Mouse (Mus musculus) limb, embryonic 12.5 days (tissue): ENCODE results near the gene Gm21958. TPM values are rescaled to one million over a fixed set of nuclear protein-coding genes. Genes with fewer than 3 reads are reported as not detected.

Experiments
- ATAC-seq: fragments of 200-750 bp; cut with Nextera tagmentation; 2 replicates; pipeline ENCODE4 v1.8.0; 2017; ENCODE audit warnings: low read depth, moderate TSS enrichment; ENCODE audit not compliant: insufficient number of reproducible peaks, insufficient read depth, low FRiP score, low TSS enrichment
- H3K27ac ChIP-seq: fragments of 300-500 bp; sonication (generic); 2 replicates; pipeline ENCODE4 v1.5.1; 2016; ENCODE audit warnings: mild to moderate bottlenecking, moderate library complexity
- H3K27me3 ChIP-seq: fragments of 300-500 bp; sonication (generic); 2 replicates; pipeline ENCODE4 v1.6.1; 2016; ENCODE audit warnings: mild to moderate bottlenecking, moderate library complexity
- H3K36me3 ChIP-seq: fragments of 300-500 bp; sonication (generic); 2 replicates; pipeline ENCODE4 v1.6.1; 2016; ENCODE audit warnings: mild to moderate bottlenecking, moderate library complexity
- H3K4me1 ChIP-seq: fragments of 300-500 bp; sonication (generic); replicated peaks from 2 replicates; pipeline ENCODE4 v1.6.1; 2016
- H3K4me2 ChIP-seq: fragments of 300-500 bp; sonication (generic); 2 replicates; pipeline ENCODE4 v1.6.1; 2016; ENCODE audit warnings: mild to moderate bottlenecking, moderate library complexity
- H3K4me3 ChIP-seq: fragments of 300-500 bp; sonication (generic); replicated peaks from 2 replicates; pipeline ENCODE4 v1.5.1; 2016; ENCODE audit warnings: mild to moderate bottlenecking
- H3K9ac ChIP-seq: fragments of 300-500 bp; sonication (generic); replicated peaks from 2 replicates; pipeline ENCODE4 v1.6.1; 2016; ENCODE audit warnings: mild to moderate bottlenecking, moderate library complexity
- H3K9me3 ChIP-seq: fragments of 300-500 bp; sonication (generic); 2 replicates; pipeline ENCODE4 v1.6.1; 2016; ENCODE audit warnings: mild to moderate bottlenecking, moderate library complexity
- WGBS: fragments of 180-500 bp; shearing (Covaris S2); methylation state at CpG from one replicate; pipeline ENCODE4 v1.1.7; 2016; 5-methylcytosine and 5-hydroxymethylcytosine counted together
- polyA plus RNA-seq: library from polyadenylated mRNA; unstranded; fragments of >200 nt; fragmentation: Nextera tagmentation; extraction: Ambion mirVana; gene quantifications from 2 replicates; pipeline ENCODE4 v1.2.1, GENCODE M21; 2016

Gene Gm21958
- polyA plus RNA-seq, 1 experiment from 2014 or later: not detected

GRCm38 (mm10) chr3:54676818-54677217, 37.3 kb downstream of the Gm21958 start:
- Histone ChIP-seq H3K27me3 (no peaks in the 10 kb centered on the region), H3K9me3 (no peaks in the 10 kb centered on the region), H3K4me1 (peaks cover 6% of the 10 kb centered on the region; the same call in 1 of the 2 replicates), H3K27ac (no peak overlapping the region), H3K36me3 (no peaks in the 10 kb centered on the region), H3K4me3 (no peak overlapping the region), H3K4me2 (no peak overlapping the region), H3K9ac (no peak overlapping the region)
- ATAC-seq: no peak
- 78% methylated on average over 2 of the region's 2 CpGs for WGBS

- H3K4me1 ChIP-seq: no peaks in the 10 kb centered on the region
- ATAC-seq: no peak
- no peak overlapping the region for H3K9ac ChIP-seq
- H3K36me3 ChIP-seq: no peaks in the 10 kb centered on the region
- no peaks in the 10 kb centered on the region for H3K9me3 ChIP-seq
- no peak overlapping the region for H3K4me3 ChIP-seq
- no peak overlapping the region for H3K27ac ChIP-seq
- no peaks in the 10 kb centered on the region for H3K27me3 ChIP-seq
- no peak overlapping the region for H3K4me2 ChIP-seq
- 60% methylated on average over 13 of the region's 13 CpGs for WGBS
These were observed 41.3 kb downstream of the Gm21958 start for GRCm38 (mm10) chr3:54672557-54673529.

GRCm38 (mm10) chr3:54672111-54672510, 42.0 kb downstream of the Gm21958 start:
- Histone ChIP-seq H3K9me3 (no peaks in the 10 kb centered on the region), H3K4me3 (no peak overlapping the region), H3K27ac (no peak overlapping the region), H3K27me3 (no peaks in the 10 kb centered on the region), H3K4me1 (no peaks in the 10 kb centered on the region), H3K36me3 (no peaks in the 10 kb centered on the region), H3K4me2 (no peak overlapping the region), H3K9ac (no peak overlapping the region)
- 75% methylated on average over 3 of the region's 3 CpGs for WGBS
- no peak for ATAC-seq

- Histone ChIP-seq H3K4me3 (no peak overlapping the region), H3K27ac (no peak overlapping the region), H3K27me3 (no peaks in the 10 kb centered on the region), H3K4me2 (no peak overlapping the region), H3K36me3 (no peaks in the 10 kb centered on the region), H3K9me3 (no peaks in the 10 kb centered on the region), H3K4me1 (no peaks in the 10 kb centered on the region), H3K9ac (no peak overlapping the region)
- WGBS: 84% methylated on average over 6 of the region's 6 CpGs
- ATAC-seq: no peak
These were observed 44.6 kb downstream of the Gm21958 start for GRCm38 (mm10) chr3:54669559-54669958.

GRCm38 (mm10) chr3:54668722-54669121, 45.4 kb downstream of the Gm21958 start:
- H3K9ac ChIP-seq: no peak overlapping the region
- 83% methylated on average over 6 of the region's 6 CpGs for WGBS
- no peaks in the 10 kb centered on the region for H3K36me3 ChIP-seq
- ATAC-seq: no peak
- no peaks in the 10 kb centered on the region for H3K9me3 ChIP-seq
- H3K27ac ChIP-seq: no peak overlapping the region
- no peak overlapping the region for H3K4me3 ChIP-seq
- no peak overlapping the region for H3K4me2 ChIP-seq
- no peaks in the 10 kb centered on the region for H3K4me1 ChIP-seq
- no peaks in the 10 kb centered on the region for H3K27me3 ChIP-seq

GRCm38 (mm10) chr3:54668141-54668540, 46.0 kb downstream of the Gm21958 start:
- Histone ChIP-seq H3K27me3 (no peaks in the 10 kb centered on the region), H3K27ac (no peak overlapping the region), H3K36me3 (no peaks in the 10 kb centered on the region), H3K4me2 (no peak overlapping the region), H3K4me1 (no peaks in the 10 kb centered on the region), H3K4me3 (no peak overlapping the region), H3K9ac (no peak overlapping the region), H3K9me3 (no peaks in the 10 kb centered on the region)
- ATAC-seq: no peak
- 77% methylated on average over 3 of the region's 3 CpGs for WGBS

Other genes starting within 250 kb of the Gm21958 start
- 126 and 129 TPM in 2 replicates for gene Supt20, start 21.5 kb downstream of the Gm21958 start, polyA plus RNA-seq
- gene Exosc8, start 21.0 kb upstream of the Gm21958 start, polyA plus RNA-seq: 158 and 163 TPM in 2 replicates
- gene Alg5, start 21.2 kb upstream of the Gm21958 start, polyA plus RNA-seq: 45.0 and 48.1 TPM in 2 replicates
- gene Smad9, start 41.2 kb upstream of the Gm21958 start, polyA plus RNA-seq: 0.87 and 1.1 TPM in 2 replicates
- gene Rfxap, start 93.4 kb upstream of the Gm21958 start, polyA plus RNA-seq: 60.8 and 64.0 TPM in 2 replicates
- not detected in 2 replicates for gene Sertm1, start 201.5 kb upstream of the Gm21958 start, polyA plus RNA-seq